Mouse (Mus musculus) CH12.LX (cell line): ENCODE measurements at regions not wholly inside any gene's neighbourhood (a gene's known extent, or its start where the extent isn't known, plus 50 kb on each side); places are given as distances from the start of the nearest gene placed in this dataset.
A peak's percentile ranks its signal among the peaks of the same experiment; 100 is the strongest.

Experiments
- DNase-seq: peaks from one replicate; pipeline ENCODE4 v3.0.0-alpha.2; 2013; ENCODE audit errors: extremely low read depth
- H3K27ac ChIP-seq: 2 replicates; pipeline ENCODE4 v1.5.1; 2012; ENCODE audit warnings: low read depth, mild to moderate bottlenecking, control low read depth, moderate library complexity; ENCODE audit not compliant: insufficient read depth
- H3K27me3 ChIP-seq: replicated peaks from 2 replicates; pipeline ENCODE3; 2012; ENCODE audit warnings: inconsistent platforms
- H3K36me3 ChIP-seq, 2 experiments: replicated peaks in 1 of 2; 2 replicates each; pipeline versions ENCODE3 to v1.6.1; 2012; ENCODE audit warnings: inconsistent platforms in 1 of 2, low read length in 1 of 2, mild to moderate bottlenecking in 1 of 2, mixed read lengths in 1 of 2, moderate library complexity in 1 of 2; ENCODE audit not compliant: control insufficient read depth in 1 of 2, insufficient read depth in 1 of 2
- H3K4me1 ChIP-seq, 2 experiments: 2 replicates each; pipeline ENCODE4 v1.6.1; 2012; ENCODE audit warnings: inconsistent platforms in 1 of 2, moderate library complexity in 1 of 2; ENCODE audit not compliant: insufficient read depth in 2 of 2, control insufficient read depth in 1 of 2
- H3K4me2 ChIP-seq: 2 replicates; pipeline ENCODE4 v1.6.1; 2012; ENCODE audit warnings: low read depth, mild to moderate bottlenecking, control low read depth; ENCODE audit not compliant: poor library complexity, insufficient read depth, severe bottlenecking
- H3K4me3 ChIP-seq, 3 experiments: fragments of 150-350 bp in 1 of 3; sonication (generic) in 1 of 3; replicated peaks in 1 of 3; 2 replicates each; pipeline versions ENCODE3 to v1.5.1; 2011 to 2012; ENCODE audit warnings: low read depth in 2 of 3, low read length in 2 of 3, mild to moderate bottlenecking in 2 of 3, moderate library complexity in 2 of 3, control low read depth in 1 of 3, improper control_type of control experiment in 1 of 3, inconsistent platforms in 1 of 3, mixed read lengths in 1 of 3; ENCODE audit not compliant: poor library complexity in 1 of 3
- H3K79me2 ChIP-seq: replicated peaks from 2 replicates; pipeline ENCODE4 v1.6.1; 2012; ENCODE audit warnings: mild to moderate bottlenecking, moderate library complexity; ENCODE audit not compliant: control insufficient read depth, poor library complexity, insufficient read depth, severe bottlenecking; ENCODE audit errors: extremely low read depth
- H3K9ac ChIP-seq: 2 replicates; pipeline ENCODE4 v1.6.1; 2012; ENCODE audit warnings: low read depth, mild to moderate bottlenecking, control low read depth, moderate library complexity; ENCODE audit not compliant: insufficient read depth
- H3K9me3 ChIP-seq: replicated peaks from 2 replicates; pipeline ENCODE3; 2012; ENCODE audit warnings: low read length, inconsistent platforms, mixed read lengths
- CHD1 ChIP-seq: IDR thresholded peaks from 2 replicates; pipeline ENCODE4 v1.6.1; 2012; ENCODE audit warnings: low read depth, low read length, improper control_type of control experiment, inconsistent platforms
- CTCF ChIP-seq, 2 experiments: IDR thresholded peaks in 1 of 2; conservative IDR thresholded peaks in 1 of 2; 2 replicates each; pipeline ENCODE4 v1.5.1; 2011 to 2012; ENCODE audit warnings: low read depth in 2 of 2, low read length in 2 of 2, improper control_type of control experiment in 1 of 2, inconsistent platforms in 1 of 2, mild to moderate bottlenecking in 1 of 2, moderate library complexity in 1 of 2
- E2F4 ChIP-seq: IDR thresholded peaks from 2 replicates; pipeline ENCODE4 v1.6.1; 2011; ENCODE audit warnings: low read depth, low read length, improper control_type of control experiment; ENCODE audit not compliant: insufficient replicate concordance
- GABPA ChIP-seq: IDR thresholded peaks from 2 replicates; pipeline ENCODE4 v1.6.1; 2012; ENCODE audit warnings: low read depth, low read length, improper control_type of control experiment, inconsistent platforms; ENCODE audit not compliant: insufficient replicate concordance
- KAT2A ChIP-seq: IDR thresholded peaks from 2 replicates; pipeline ENCODE4 v1.6.1; 2012; ENCODE audit warnings: low read length, improper control_type of control experiment, inconsistent platforms; ENCODE audit not compliant: insufficient replicate concordance
- MAX ChIP-seq: IDR thresholded peaks from 2 replicates; pipeline ENCODE4 v1.6.1; 2011; ENCODE audit warnings: low read length, improper control_type of control experiment
- MAZ ChIP-seq: IDR thresholded peaks from 2 replicates; pipeline ENCODE4 v1.6.1; 2012; ENCODE audit warnings: low read depth, mild to moderate bottlenecking, inconsistent platforms, low read length, improper control_type of control experiment, moderate library complexity
- MYC ChIP-seq: IDR thresholded peaks from 2 replicates; pipeline ENCODE4 v1.6.1; 2011; ENCODE audit warnings: low read depth, mild to moderate bottlenecking, improper control_type of control experiment, low read length
- PAX5 ChIP-seq: IDR thresholded peaks from 2 replicates; pipeline ENCODE4 v1.6.1; 2012; ENCODE audit warnings: low read length, inconsistent platforms, mixed read lengths
- POLR2A ChIP-seq: IDR thresholded peaks from 2 replicates; pipeline ENCODE4 v1.6.1; 2011; ENCODE audit warnings: low read depth, mild to moderate bottlenecking, improper control_type of control experiment, low read length
- RAD21 ChIP-seq: IDR thresholded peaks from 2 replicates; pipeline ENCODE4 v1.6.1; 2011; ENCODE audit warnings: low read depth, mild to moderate bottlenecking, low read length, improper control_type of control experiment, moderate library complexity
- RCOR1 ChIP-seq: conservative IDR thresholded peaks from 2 replicates; pipeline ENCODE4 v1.6.1; 2012; ENCODE audit warnings: low read depth, mild to moderate bottlenecking, inconsistent platforms, low read length, improper control_type of control experiment
- SIN3A ChIP-seq: IDR thresholded peaks from 2 replicates; pipeline ENCODE4 v1.6.1; 2012; ENCODE audit warnings: low read length, improper control_type of control experiment, inconsistent platforms
- SMC3 ChIP-seq: IDR thresholded peaks from 2 replicates; pipeline ENCODE4 v1.6.1; 2011; ENCODE audit warnings: low read depth, low read length, improper control_type of control experiment
- TCF12 ChIP-seq: IDR thresholded peaks from 2 replicates; pipeline ENCODE4 v1.6.1; 2014; ENCODE audit warnings: low read depth, mild to moderate bottlenecking, inconsistent platforms, low read length, improper control_type of control experiment
- USF1 ChIP-seq: IDR thresholded peaks from 2 replicates; pipeline ENCODE4 v1.6.1; 2014; ENCODE audit warnings: low read depth, mild to moderate bottlenecking, inconsistent platforms, low read length, improper control_type of control experiment
- ZC3H11A ChIP-seq: IDR thresholded peaks from 2 replicates; pipeline ENCODE4 v1.6.1; 2012; ENCODE audit warnings: low read depth, mild to moderate bottlenecking, inconsistent platforms, low read length, improper control_type of control experiment
- ZKSCAN1 ChIP-seq: IDR thresholded peaks from 2 replicates; pipeline ENCODE4 v1.6.1; 2012; ENCODE audit warnings: low read depth, inconsistent platforms, low read length, improper control_type of control experiment, borderline replicate concordance
- dilution Hi-C: fragments of 300-500 bp; cut with MboI; formaldehyde crosslinking; loops from 2 replicates; pipeline ENCODE4 v1.14.3; 2020; ENCODE audit warnings: low sequenced_read_pairs; ENCODE audit not compliant: extremely low pct_unique_long_range_greater_than_20kb, extremely low pct_ligation_motif_present
- in situ Hi-C: fragments of 300-500 bp; cut with MboI; formaldehyde crosslinking; loops from 3 replicates; pipeline ENCODE4 v1.14.3; 2019; ENCODE audit warnings: low sequenced_read_pairs, low pct_ligation_motif_present, low pct_unique_long_range_greater_than_20kb, mixed read lengths

- no peaks in the 10 kb centered on the region for H3K36me3 ChIP-seq
- H3K4me1 ChIP-seq: no peaks in the 10 kb centered on the region
- H3K9me3 ChIP-seq: no peaks in the 10 kb centered on the region
- peak; percentile 53 for DNase-seq
- no peak overlapping the region for H3K4me2 ChIP-seq
- no peak overlapping the region for H3K9ac ChIP-seq
- dilution Hi-C loops (no loop called here), in situ Hi-C loops (no loop called here)
- TF ChIP-seq SMC3 (peak; percentile 63), CTCF (conservative IDR thresholded peaks at IDR 0.05 in 1 of 2, IDR thresholded peaks at IDR 0.05 in 1 of 2; ENCODE audit: low read depth in 2 of 2, low read length in 2 of 2) (peak; percentile 41 to 80), RAD21 (peak; percentile 80), PAX5 (no peak), ZC3H11A (peak; percentile 5; the same call in 1 of the 2 replicates)
- H3K27me3 ChIP-seq: no peaks in the 10 kb centered on the region
- no peak overlapping the region for H3K27ac ChIP-seq
- no peaks in the 10 kb centered on the region for H3K79me2 ChIP-seq
- H3K4me3 ChIP-seq: no peak overlapping the region
Measured at GRCm38 (mm10) chr5:105986401-105986800, 110.0 kb downstream of the Zfp326 start.

- dilution Hi-C loops: no loop called here
- TF ChIP-seq MAZ (no peak), KAT2A (no peak), RCOR1 (no peak), MAX (no peak), SIN3A (no peak), ZKSCAN1 (no peak), MYC (no peak), ZC3H11A (no peak), USF1 (no peak), CHD1 (no peak), POLR2A (no peak), PAX5 (no peak), E2F4 (no peak), GABPA (no peak), CTCF (conservative IDR thresholded peaks at IDR 0.05 in 1 of 2, IDR thresholded peaks at IDR 0.05 in 1 of 2; ENCODE audit: low read depth in 2 of 2, low read length in 2 of 2) (no peak), TCF12 (no peak)
- H3K4me2 ChIP-seq: no peak overlapping the region
Measured at GRCm38 (mm10) chr5:105983131-105983530, 106.8 kb downstream of the Zfp326 start.

More at GRCm38 (mm10) chr5:105983131-105983530, 106.8 kb downstream of the Zfp326 start:
- H3K36me3 ChIP-seq: no peaks in the 10 kb centered on the region
- H3K9me3 ChIP-seq: no peaks in the 10 kb centered on the region
- no peaks in the 10 kb centered on the region for H3K4me1 ChIP-seq
- no peak for DNase-seq
- no peak overlapping the region for H3K9ac ChIP-seq
- no peak overlapping the region for H3K27ac ChIP-seq
- H3K4me3 ChIP-seq: no peak overlapping the region
- no peaks in the 10 kb centered on the region for H3K79me2 ChIP-seq
- no peaks in the 10 kb centered on the region for H3K27me3 ChIP-seq
- in situ Hi-C loops: no loop called here
